Mouse (Mus musculus) CH12F3 (cell line): Measurements from ENCODE around the gene Rasgef1b.

Experiments
- in situ Hi-C: fragments of 300-500 bp; cut with MboI; formaldehyde crosslinking; loops from 2 replicates; pipeline ENCODE4 v1.14.3; 2020; ENCODE audit warnings: low sequenced_read_pairs

Gene Rasgef1b

DNA sequence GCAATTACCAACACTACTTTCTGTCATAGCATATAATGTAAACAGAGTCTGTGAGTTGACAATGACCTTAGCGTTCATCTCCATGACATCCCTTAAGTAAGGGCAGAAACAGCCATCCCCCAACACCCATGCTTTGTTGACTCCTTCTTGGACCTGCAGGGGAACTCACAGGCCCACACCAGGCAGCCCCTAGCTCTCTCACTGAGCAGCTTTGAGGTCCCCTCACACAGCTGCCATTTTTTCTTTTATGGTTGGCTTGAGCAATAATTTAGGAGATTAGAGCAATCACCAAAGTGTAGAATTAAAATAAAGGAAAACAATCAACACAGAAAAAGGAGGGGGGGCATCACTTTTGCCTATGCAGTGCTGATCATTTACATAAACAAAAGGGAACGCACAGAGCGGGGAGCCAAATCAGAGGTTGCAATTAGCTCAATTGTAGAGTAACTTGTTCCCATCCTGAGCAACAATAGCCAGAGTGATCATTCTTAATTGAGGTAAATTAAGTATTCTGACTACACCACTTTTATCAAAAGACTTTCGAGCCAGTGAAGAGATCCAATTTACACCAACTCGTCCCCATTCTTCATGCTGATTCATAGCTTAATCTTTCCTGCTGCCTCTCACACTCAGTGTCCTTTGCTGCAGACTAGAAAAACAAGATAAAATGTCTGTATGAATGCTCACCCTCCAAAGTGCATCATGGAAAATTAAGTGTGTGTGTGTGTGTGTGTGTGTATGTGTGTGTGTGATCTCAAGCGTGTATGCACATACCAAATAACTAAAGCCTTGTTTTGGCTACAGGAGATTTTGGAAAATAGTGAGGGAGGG, 184.0 kb downstream of the Rasgef1b start:
- in situ Hi-C loops, result no loop called here

DNA sequence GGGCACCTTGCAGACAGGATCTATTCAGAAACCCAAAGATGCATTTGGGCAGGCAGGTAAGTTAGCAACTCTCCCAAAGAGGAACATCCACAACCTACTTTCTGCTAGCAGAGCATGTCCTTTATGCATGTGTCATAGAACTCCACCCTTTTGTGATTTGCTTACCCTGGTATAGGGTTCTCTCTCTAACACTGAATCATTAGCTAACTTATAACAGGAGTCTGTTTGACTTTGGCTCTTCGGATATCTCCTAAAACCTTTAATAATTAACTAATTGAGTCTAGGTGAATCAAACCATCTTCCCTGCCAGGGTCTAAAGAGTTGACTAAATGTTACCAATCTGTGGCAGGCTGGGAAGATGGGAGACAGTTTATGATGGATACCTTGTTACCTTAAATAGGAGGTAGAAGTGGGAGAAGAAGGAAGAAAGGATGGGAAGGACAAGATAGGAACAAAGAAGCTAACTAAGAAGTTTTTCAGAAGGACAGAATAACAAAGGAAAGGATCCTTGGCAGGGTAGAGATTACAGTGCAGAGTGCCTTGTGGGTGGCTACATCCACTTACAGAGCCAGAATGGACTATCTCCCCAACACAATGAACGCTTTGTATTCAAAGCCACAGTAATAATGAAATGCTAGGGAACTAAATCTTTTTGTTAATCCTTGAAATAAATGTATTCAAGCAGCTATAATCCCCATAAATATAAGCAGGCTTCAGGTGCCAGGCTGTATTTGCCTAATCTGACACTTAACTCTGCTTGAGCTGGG, 186.7 kb downstream of the Rasgef1b start:
- in situ Hi-C loops, result no loop called here

GRCm38 (mm10) chr5:99541321-99541895, 187.5 kb downstream of the Rasgef1b start:
- in situ Hi-C loops, result no loop called here

GRCm38 (mm10) chr5:99533416-99533815, 195.4 kb downstream of the Rasgef1b start:
- in situ Hi-C loops, result no loop called here

DNA sequence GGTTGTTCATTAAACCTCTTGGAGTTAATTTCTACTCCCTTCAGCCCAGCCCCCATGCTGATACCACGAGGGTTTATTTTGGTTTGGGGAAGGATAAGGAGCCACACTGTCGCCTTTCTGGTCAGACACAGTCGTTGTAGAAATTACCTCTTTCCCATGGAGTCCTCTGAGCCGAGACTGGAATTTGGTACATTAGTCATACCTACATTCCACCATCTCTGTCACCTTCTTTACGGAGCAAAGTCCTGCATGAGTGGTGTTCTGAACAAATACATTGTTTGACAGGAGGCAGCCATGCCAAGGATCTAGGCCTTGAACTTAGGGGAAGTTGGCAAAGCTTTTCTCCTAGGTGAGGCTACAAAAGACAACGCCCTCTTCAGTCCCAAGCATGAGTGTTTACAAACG, 202.1 kb downstream of the Rasgef1b start:
- in situ Hi-C loops, result no loop called here

DNA sequence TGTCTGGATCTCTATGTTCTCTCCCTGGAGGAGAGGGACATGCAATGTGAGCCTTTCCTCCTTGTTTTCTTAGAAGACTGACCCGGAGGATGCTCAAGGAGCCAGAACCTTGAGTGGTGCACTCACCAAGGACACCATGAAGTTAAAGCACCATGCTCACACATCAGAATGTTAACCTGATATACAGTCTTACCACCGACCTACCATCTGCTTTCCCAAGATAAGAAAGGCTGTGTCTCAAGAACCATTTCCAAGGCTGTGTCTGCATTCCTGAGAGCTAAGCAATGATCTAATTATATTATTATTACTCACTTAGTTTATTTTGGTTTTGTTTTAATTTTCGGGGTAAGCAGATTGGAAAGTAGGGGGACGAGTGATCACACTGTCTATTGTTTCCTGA, 203.2 kb downstream of the Rasgef1b start:
- in situ Hi-C loops, result no loop called here

DNA sequence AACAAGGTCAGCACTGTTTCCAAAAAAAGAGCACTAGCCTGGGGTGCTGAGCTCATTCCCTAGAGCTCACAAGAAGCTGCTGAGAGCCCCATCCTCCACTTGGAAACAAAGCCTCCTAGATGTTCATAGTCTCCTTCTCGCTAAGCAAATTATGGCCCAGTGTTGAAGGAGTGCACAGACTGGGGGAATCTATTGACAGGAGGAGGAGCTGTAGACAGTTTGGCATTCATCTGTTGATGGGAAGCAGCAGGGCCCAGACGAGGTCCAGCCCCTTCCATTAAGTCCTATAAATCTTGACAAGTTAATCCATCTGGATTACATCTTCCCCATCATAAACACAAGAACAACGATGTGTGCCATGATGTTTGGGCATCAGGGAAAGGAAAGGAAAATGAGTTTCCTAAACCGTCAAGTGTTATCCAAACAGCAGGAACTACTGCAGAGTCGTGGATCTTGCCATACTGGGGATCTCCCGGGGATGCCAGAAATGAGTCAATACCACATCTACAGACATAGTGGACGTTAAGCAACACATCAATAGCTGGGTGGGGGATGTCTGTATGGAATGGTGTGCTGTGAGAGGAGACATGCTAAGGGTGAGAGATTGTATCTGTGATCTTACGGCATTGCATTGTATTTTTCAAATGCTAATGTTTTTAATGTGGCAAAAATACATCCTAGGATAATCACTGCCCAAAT, 206.1 kb downstream of the Rasgef1b start:
- in situ Hi-C loops, result no loop called here

- in situ Hi-C loops, result no loop called here
Observed at GRCm38 (mm10) chr5:99521411-99521810, 207.5 kb downstream of the Rasgef1b start.

- in situ Hi-C loops, result no loop called here
Observed at GRCm38 (mm10) chr5:99519556-99519955, 209.3 kb downstream of the Rasgef1b start.

DNA sequence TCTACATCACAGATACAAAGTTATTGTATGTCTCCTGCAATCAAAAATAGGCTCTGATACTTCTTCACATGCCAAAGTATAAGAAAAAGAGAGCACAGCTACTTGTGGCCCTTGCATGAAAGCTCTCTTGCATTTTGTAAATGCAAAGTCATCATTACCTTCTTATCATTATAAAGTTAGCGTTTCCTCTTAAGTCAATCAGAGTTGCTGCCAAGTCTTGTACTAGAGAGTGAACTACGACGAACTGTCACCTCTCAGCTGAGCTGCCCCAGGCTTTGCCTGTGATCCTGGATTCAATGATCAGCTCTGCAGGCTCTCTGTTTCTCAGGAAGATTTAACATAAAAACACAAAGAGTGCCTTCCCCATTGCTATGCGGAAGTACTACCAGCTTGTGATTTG, 209.8 kb downstream of the Rasgef1b start:
- in situ Hi-C loops, result no loop called here

DNA sequence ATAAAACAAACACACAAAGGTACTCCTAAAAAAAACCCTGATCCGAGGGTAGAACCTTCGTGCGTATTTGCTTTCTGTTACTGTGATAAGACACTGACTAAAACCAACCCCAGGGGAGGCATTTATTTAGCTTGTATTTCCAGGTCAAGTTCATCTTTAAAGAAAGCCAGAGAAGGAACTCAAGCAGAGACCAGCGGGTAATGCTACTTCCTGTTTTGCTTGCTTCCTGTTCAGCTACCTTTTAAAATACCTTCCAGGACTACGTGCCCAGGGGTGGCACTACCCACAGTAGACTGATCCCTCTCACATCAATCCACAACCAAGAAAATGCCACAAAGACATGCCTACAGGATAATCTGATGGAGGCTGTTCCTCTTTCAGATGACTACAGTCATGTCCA, 212.7 kb downstream of the Rasgef1b start:
- in situ Hi-C loops, result no loop called here

GRCm38 (mm10) chr5:99515764-99516163, 213.1 kb downstream of the Rasgef1b start:
- in situ Hi-C loops, result no loop called here

DNA sequence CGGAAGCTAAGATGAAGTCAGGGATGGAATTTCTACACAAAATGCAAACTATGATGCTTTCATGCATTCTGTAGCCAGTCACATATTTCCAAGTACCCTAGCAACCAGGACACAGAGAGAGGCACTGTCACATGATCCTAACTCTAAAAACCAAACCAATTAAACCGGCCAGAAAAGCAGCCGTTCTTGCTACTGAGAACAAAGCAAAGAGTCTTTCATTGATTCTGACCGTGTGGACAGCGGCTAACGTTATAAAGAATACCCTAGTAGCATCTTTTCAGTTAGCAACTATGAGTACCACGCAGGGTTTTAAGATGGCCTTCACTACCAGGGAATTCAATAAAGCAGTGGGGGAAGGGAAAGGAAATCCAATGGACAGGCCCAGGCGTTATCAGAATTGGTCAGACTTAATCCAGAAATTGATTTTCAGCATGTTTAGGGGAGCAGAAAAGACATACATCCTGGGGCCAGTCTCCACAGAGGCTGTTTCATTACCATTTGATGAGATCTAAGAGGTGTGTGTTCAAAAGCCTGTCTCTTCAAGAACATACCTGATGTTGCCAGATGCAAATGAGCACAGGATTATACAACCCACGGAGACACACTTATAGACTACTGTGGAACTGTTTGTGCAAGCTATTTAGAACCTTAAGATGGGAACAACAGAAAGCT, 215.5 kb downstream of the Rasgef1b start:
- in situ Hi-C loops, result no loop called here

- in situ Hi-C loops, result no loop called here
Observed at GRCm38 (mm10) chr5:99511081-99511480, 217.8 kb downstream of the Rasgef1b start.

- in situ Hi-C loops, result no loop called here
Observed at GRCm38 (mm10) chr5:99506109-99506508, 222.8 kb downstream of the Rasgef1b start.

DNA sequence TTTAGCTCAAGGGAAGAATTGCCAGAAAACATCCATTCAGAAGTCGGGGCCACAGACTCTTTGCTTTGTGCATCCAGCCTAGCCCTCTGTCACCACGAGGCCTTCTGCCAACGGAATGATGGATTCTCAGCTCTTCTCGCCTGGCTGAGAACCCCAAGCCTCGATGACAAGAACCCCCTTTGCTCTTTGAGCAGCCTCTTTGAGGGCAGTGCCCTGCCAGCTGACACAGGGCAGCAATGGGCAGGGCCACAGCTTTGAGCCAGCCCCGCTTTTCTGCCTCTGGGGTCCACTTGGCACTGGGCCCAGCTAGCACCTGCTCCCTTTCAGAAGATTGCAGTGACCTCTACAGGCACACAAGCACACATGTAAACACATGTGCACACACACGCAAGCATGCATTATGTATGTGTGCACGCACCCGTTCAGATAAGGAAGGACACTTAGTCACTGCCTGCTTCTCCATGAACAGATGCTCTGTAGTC, 224.5 kb downstream of the Rasgef1b start:
- in situ Hi-C loops, result no loop called here

DNA sequence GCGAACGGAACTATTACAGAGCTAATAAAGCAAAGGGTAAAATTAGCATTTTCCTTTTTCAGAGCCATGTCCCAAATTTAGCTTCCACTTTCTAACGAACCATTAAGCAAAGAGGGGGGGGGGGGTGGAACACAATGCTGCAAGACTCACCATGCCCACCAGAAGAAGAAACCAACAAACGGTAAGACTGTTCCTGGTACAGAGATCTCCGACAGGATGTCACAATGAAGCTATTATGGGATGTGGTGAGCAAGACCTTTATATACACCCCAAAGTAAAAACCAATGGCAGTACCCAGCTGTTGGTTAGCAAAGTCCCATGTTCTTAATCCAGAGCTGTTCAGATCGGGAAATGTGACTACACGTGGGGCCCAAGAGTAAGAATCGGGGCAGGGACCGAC, 226.2 kb downstream of the Rasgef1b start:
- in situ Hi-C loops, result no loop called here

DNA sequence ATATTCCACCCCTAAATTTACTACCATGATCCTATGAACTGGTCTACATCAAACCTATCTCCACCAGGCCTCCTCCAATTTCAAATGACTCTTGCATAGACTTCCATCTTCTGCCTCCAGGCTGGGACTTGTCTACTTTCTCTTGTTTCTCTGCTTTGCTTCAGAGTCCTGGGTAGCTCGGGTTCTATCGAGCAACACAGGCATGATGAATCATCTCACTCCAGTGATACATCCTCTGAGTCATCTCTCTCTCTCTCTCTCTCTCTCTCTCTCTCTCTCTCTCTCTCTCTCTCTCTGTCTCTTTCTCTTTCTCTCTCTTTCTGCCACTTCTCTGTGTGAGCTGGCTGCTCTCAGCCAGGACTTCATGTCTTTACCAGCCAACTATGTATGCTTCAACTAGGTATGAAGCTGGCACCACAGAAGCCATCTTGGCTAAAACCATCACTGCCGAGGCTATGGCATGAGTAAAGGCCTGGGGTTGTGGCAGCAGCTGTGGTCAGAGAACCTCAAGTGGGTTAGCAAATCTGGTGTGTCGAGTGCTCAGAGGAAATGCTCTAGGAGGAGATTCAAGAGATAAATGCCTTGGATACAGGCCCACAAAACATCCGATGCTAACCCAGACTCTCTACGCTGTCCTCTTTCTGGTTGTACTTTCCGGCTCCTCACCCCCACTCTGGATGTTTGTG, 229.3 kb downstream of the Rasgef1b start:
- in situ Hi-C loops, result no loop called here

- in situ Hi-C loops, result no loop called here
Observed at GRCm38 (mm10) chr5:99497856-99498255, 231.0 kb downstream of the Rasgef1b start.
